Mouse (Mus musculus): Measurements from ENCODE around the gene Dlst.

- no peak for TF ChIP-seq POLR2A (IDR thresholded peaks at IDR 0.05; ENCODE audit: borderline replicate concordance, extremely low read depth, insufficient read depth, insufficient read length, poor library complexity, severe bottlenecking)
- no peak for TF ChIP-seq CTCF (IDR thresholded peaks at IDR 0.05; ENCODE audit: borderline replicate concordance, extremely low read depth, insufficient read depth, insufficient read length)
Observed at GRCm38 (mm10) chr12:85084257-85084656, 26.4 kb upstream of the Dlst start.
